Mouse (Mus musculus) hindbrain, embryonic 14.5 days (tissue): ENCODE measurements around the gene Pir. TPM values are rescaled to one million over a fixed set of nuclear protein-coding genes. Genes with fewer than 3 reads are reported as not detected.
A peak's percentile ranks its signal among the peaks of the same experiment; 100 is the strongest.

ENCODE experiments used
- ATAC-seq: fragments of 200-750 bp; cut with Nextera tagmentation; 2 replicates; pipeline ENCODE4 v1.8.0; 2017; ENCODE audit warnings: moderate number of reproducible peaks, mild to moderate bottlenecking, moderate TSS enrichment, moderate library complexity; ENCODE audit not compliant: low FRiP score
- DNase-seq: peaks from one replicate; pipeline ENCODE4 v3.0.0-alpha.2; 2015; ENCODE audit warnings: low spot score
- H3K27ac ChIP-seq: fragments of 300-500 bp; sonication (generic); 2 replicates; pipeline ENCODE4 v1.5.1; 2014; ENCODE audit warnings: mild to moderate bottlenecking, moderate library complexity
- H3K27me3 ChIP-seq: fragments of 300-500 bp; sonication (generic); 2 replicates; pipeline ENCODE4 v1.6.1; 2014; ENCODE audit warnings: mild to moderate bottlenecking, low read length, mixed read lengths; ENCODE audit not compliant: control insufficient read depth, insufficient read depth
- H3K36me3 ChIP-seq: fragments of 300-500 bp; sonication (generic); replicated peaks from 2 replicates; pipeline ENCODE4 v1.6.1; 2014; ENCODE audit not compliant: control insufficient read depth, insufficient read depth
- H3K4me1 ChIP-seq: fragments of 300-500 bp; sonication (generic); replicated peaks from 2 replicates; pipeline ENCODE4 v1.6.1; 2014; ENCODE audit warnings: antibody characterized with exemption, low read length, mixed read lengths; ENCODE audit not compliant: control insufficient read depth, insufficient read depth
- H3K4me2 ChIP-seq: fragments of 300-500 bp; sonication (generic); replicated peaks from 2 replicates; pipeline ENCODE4 v1.6.1; 2014; ENCODE audit warnings: mild to moderate bottlenecking, moderate library complexity
- H3K4me3 ChIP-seq: fragments of 300-500 bp; sonication (generic); replicated peaks from 2 replicates; pipeline ENCODE4 v1.5.1; 2014; ENCODE audit warnings: mild to moderate bottlenecking, low read length
- H3K9ac ChIP-seq: fragments of 300-500 bp; sonication (generic); 2 replicates; pipeline ENCODE4 v1.6.1; 2014
- H3K9me3 ChIP-seq: fragments of 300-500 bp; sonication (generic); 2 replicates; pipeline ENCODE4 v1.6.1; 2016; ENCODE audit warnings: low read length; ENCODE audit not compliant: control insufficient read depth
- WGBS: fragments of 180-500 bp; shearing (Covaris S2); extraction: QIAGEN DNeasy Blood & Tissue Kit; methylation state at CpG from one replicate; pipeline ENCODE4 v1.1.7; 2014; 5-methylcytosine and 5-hydroxymethylcytosine counted together
- polyA plus RNA-seq: library from polyadenylated mRNA; unstranded; fragments of >200 nt; fragmentation: Nextera tagmentation; extraction: Ambion mirVana; gene quantifications from 2 replicates; pipeline ENCODE4 v1.2.1, GENCODE M21; 2014

Gene Pir
- polyA plus RNA-seq, 1 experiment from 2014 or later = 3.8 TPM

- Histone ChIP-seq H3K9me3 (no peaks in the 10 kb centered on the region), H3K9ac (no peak overlapping the region), H3K27me3 (no peaks in the 10 kb centered on the region), H3K4me2 (no peak overlapping the region), H3K4me3 (no peak overlapping the region), H3K36me3 (no peaks in the 10 kb centered on the region), H3K27ac (no peak overlapping the region), H3K4me1 (no peaks in the 10 kb centered on the region)
- ATAC-seq (no peak), DNase-seq (no peak)
- WGBS = 92% methylated on average over 3 of the region's 3 CpGs
Observed at GRCm38 (mm10) chrX:164370576-164370975, 101.4 kb downstream of the Pir start.

DNA sequence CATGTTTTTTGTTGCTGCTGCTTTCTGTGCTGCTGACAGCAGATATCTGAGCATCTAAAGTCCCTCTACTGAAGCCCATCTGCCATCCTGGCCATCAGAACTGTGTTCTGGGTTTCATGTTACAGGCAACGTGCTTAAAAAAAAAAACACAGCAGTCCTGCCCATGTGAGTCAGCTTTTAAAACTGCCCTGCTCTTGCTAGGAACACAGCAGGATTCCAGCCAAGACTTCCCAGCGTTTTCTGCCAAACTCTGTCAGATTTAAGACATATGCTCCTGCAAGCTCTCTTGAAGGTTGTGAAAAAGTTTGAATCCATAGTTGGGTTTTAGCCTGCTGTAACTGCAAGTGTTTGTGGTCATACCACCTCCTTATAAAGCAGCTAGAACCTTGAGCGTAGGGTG, 103.9 kb downstream of the Pir start, which contains the start of gene Vegfd:
TSS of gene Vegfd (plus strand) at position 298 of the 400 bp plus-strand sequence.
- Histone ChIP-seq H3K4me1 (no peaks in the 10 kb centered on the region), H3K27me3 (no peaks in the 10 kb centered on the region), H3K9ac (no peak within 1 kb of the TSS), H3K4me3 (no peak within 1 kb of the TSS), H3K36me3 (no peaks in the 10 kb centered on the region), H3K9me3 (no peaks in the 10 kb centered on the region), H3K4me2 (no peak within 1 kb of the TSS), H3K27ac (no peak within 1 kb of the TSS)
- ATAC-seq (no peak), DNase-seq (no peak)
- WGBS = 41% methylated on average over 3 of the region's 3 CpGs

DNA sequence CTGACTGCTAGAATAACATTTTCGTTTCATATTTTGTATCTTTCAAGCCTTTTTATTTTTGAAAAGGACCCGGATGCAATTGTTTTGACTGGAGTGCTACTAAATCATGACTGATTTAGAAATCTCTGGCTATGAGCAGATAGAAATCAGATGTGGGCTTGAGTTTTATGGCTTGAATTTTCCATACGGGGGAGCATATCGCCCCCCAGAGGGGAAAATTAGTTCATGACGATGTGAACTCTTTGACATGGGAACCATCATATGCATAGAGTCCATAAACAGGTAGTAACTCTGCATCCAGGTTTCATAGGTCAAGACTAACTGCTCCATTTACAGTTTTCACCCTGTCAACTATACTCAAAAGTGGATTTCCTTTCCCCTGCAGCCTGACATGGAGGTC, 105.4 kb downstream of the Pir start:
- Histone ChIP-seq H3K4me2 (no peak overlapping the region), H3K27me3 (peaks cover 7% of the 10 kb centered on the region; the same call in 1 of the 2 replicates), H3K27ac (no peak overlapping the region), H3K9me3 (no peaks in the 10 kb centered on the region), H3K4me3 (no peak overlapping the region), H3K4me1 (no peaks in the 10 kb centered on the region), H3K36me3 (no peaks in the 10 kb centered on the region), H3K9ac (no peak overlapping the region)
- ATAC-seq (no peak), DNase-seq (no peak)
- 67% methylated on average over 5 of the region's 5 CpGs for WGBS

GRCm38 (mm10) chrX:164379721-164380120, 110.5 kb downstream of the Pir start:
- H3K4me3 ChIP-seq = no peak overlapping the region
- H3K9ac ChIP-seq = no peak overlapping the region
- DNase-seq = no peak
- no peak for ATAC-seq
- peaks cover 7% of the 10 kb centered on the region; the same call in 1 of the 2 replicates for H3K27me3 ChIP-seq
- no peaks in the 10 kb centered on the region for H3K9me3 ChIP-seq
- 87% methylated on average over 4 of the region's 4 CpGs for WGBS
- H3K27ac ChIP-seq = no peak overlapping the region
- no peaks in the 10 kb centered on the region for H3K36me3 ChIP-seq
- no peak overlapping the region for H3K4me2 ChIP-seq
- H3K4me1 ChIP-seq = no peaks in the 10 kb centered on the region

- Histone ChIP-seq H3K27ac (no peak overlapping the region), H3K4me3 (peak overlapping the region; percentile 37), H3K4me1 (no peaks in the 10 kb centered on the region), H3K4me2 (peak overlapping the region; percentile 74), H3K9ac (peak overlapping the region; percentile 28; the same call in 1 of the 2 replicates), H3K27me3 (peaks cover 7% of the 10 kb centered on the region; the same call in 1 of the 2 replicates), H3K9me3 (no peaks in the 10 kb centered on the region), H3K36me3 (no peaks in the 10 kb centered on the region)
- peak; percentile 98 for ATAC-seq
- 16% methylated on average over 30 of the region's 33 CpGs for WGBS
- peak; percentile 75 for DNase-seq
Observed at GRCm38 (mm10) chrX:164381618-164382408, 112.6 kb downstream of the Pir start.

DNA sequence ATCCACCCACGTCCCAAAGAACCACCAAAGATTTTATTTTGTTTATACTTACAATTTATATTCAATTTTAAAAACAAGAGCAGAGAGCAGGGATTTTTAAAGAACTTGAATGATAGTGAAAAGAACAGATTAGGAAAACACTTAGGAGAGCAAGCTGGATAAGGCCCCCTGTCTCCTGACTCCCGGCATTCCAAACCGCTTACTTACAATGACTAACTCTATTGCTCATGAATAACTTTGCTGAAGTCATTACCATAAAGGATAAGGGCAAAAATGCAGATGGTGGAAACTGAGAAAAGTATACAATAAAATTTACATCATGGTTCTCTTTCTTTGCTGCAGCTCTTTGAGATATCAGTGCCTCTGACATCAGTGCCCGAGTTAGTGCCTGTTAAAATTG, 124.9 kb downstream of the Pir start:
- H3K36me3 ChIP-seq = no peaks in the 10 kb centered on the region
- WGBS = 78% methylated on average over 4 of the region's 4 CpGs
- no peak for ATAC-seq

GRCm38 (mm10) chrX:164398456-164398855, 129.3 kb downstream of the Pir start:
- DNase-seq (peak; percentile 59), ATAC-seq (no peak; the same call in 1 of the 2 replicates)
- Histone ChIP-seq H3K9ac (no peak overlapping the region), H3K4me3 (no peak overlapping the region), H3K36me3 (no peaks in the 10 kb centered on the region), H3K9me3 (no peaks in the 10 kb centered on the region), H3K27me3 (no peaks in the 10 kb centered on the region), H3K27ac (no peak overlapping the region), H3K4me1 (no peaks in the 10 kb centered on the region), H3K4me2 (no peak overlapping the region)
- 60% methylated on average over 3 of the region's 3 CpGs for WGBS

More for the DNA sequence above, 124.9 kb downstream of the Pir start:
- Histone ChIP-seq H3K27me3 (no peaks in the 10 kb centered on the region; the same call in 1 of the 2 replicates), H3K9me3 (no peaks in the 10 kb centered on the region), H3K4me3 (no peak overlapping the region), H3K4me1 (no peaks in the 10 kb centered on the region), H3K4me2 (no peak overlapping the region), H3K9ac (no peak overlapping the region), H3K27ac (no peak overlapping the region)
- DNase-seq = no peak

DNA sequence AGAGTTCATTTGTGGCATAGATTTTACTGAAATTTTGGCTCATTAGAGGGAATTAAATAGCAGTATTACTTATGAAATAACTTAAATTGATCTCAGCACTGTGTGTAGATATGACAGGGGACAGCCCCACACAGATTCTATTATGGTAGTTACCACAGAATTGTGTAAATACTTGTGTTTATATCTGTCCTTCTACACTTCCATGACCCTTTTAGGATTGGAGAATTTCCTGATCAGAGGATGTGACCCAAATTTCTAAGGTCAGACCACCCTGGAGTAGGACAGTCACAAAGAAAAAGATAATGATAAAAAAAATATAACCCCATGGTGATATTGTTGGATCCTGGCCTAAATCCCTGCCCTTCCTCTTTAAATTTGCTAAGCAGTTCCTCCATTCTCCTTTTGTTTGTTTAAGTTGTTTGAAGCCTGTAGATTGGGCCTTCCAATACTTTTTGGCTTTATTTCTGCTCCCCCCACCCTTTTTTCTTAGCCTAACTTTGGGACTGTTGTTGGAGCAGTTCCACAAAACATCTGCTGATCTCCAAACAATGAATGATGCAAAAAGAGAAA, 136.0 kb downstream of the Pir start:
- H3K27me3 ChIP-seq = no peaks in the 10 kb centered on the region

GRCm38 (mm10) chrX:164406133-164407022, 137.2 kb downstream of the Pir start:
- 80% methylated on average over 9 of the region's 9 CpGs for WGBS
- Histone ChIP-seq H3K9ac (no peak overlapping the region), H3K9me3 (no peaks in the 10 kb centered on the region), H3K4me3 (no peak overlapping the region), H3K4me1 (no peaks in the 10 kb centered on the region), H3K4me2 (no peak overlapping the region), H3K27me3 (no peaks in the 10 kb centered on the region), H3K36me3 (no peaks in the 10 kb centered on the region), H3K27ac (no peak overlapping the region)
- no peak for ATAC-seq
- DNase-seq = no peak

More for the DNA sequence above, 136.0 kb downstream of the Pir start:
- no peak for DNase-seq
- H3K9ac ChIP-seq = no peak overlapping the region
- H3K4me3 ChIP-seq = no peak overlapping the region
- no peak overlapping the region for H3K4me2 ChIP-seq
- H3K27ac ChIP-seq = no peak overlapping the region
- H3K4me1 ChIP-seq = no peaks in the 10 kb centered on the region
- H3K9me3 ChIP-seq = no peaks in the 10 kb centered on the region
- ATAC-seq = no peak
- H3K36me3 ChIP-seq = no peaks in the 10 kb centered on the region
